Mouse (Mus musculus) frontal cortex, adult (tissue): Measurements from ENCODE around the gene Gosr2.
A peak's percentile ranks its signal among the peaks of the same experiment; 100 is the strongest.

Source experiments
- ATAC-seq: cut with Nextera tagmentation; 2 replicates; pipeline ENCODE4 v1.9.2; 2017; ENCODE audit warnings: mild to moderate bottlenecking, moderate library complexity, mixed read lengths; ENCODE audit not compliant: low TSS enrichment

The Gosr2 gene

GRCm38 (mm10) chr11:103647921-103648620 is 49.6 kb downstream of the Gosr2 start:
- ATAC-seq: no peak

DNA sequence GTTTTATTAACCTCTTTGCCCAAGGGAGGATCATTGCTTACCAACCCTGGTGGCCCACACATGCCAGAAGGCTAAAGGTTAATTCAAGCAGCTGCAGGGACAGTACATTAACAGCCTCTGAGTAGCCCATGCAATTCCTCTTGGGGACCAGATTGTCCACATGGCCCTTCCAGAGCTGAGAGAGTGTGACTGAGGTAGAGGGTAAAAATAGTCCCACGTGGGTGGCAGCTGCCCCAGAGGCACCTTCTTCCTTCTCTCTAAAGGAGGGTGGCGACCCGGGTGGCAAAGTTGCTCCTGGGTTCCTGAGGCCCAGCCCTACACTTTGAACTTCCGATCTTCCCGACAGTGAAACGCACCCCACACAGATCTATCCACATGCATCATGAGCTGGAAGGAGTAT is 51.4 kb downstream of the Gosr2 start:
- no peak for ATAC-seq

- ATAC-seq: no peak
These were observed 52.0 kb downstream of the Gosr2 start for GRCm38 (mm10) chr11:103645731-103646130.

DNA sequence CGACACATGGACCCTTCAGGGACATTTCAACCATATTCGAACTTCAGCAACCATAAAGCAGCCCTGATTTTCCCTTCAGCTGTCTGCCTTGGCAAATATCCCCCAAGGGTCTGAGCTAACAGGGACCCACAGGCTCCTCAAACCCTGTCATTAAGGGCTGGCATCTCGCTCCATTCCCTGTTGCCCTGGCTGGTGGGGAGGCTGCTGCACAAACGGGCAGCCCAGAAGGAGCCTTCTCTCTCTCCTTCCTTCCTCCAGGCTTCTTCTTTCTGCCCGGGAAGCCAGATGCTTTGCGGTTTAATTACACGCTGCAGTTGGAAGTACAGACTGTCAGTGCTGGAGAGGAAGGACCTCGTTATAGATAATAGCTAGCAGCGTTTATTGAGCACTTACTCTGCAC is 54.5 kb downstream of the Gosr2 start:
- ATAC-seq: 0 out of 2 replicates have a peak, but pooled peaks have one; percentile 27

DNA sequence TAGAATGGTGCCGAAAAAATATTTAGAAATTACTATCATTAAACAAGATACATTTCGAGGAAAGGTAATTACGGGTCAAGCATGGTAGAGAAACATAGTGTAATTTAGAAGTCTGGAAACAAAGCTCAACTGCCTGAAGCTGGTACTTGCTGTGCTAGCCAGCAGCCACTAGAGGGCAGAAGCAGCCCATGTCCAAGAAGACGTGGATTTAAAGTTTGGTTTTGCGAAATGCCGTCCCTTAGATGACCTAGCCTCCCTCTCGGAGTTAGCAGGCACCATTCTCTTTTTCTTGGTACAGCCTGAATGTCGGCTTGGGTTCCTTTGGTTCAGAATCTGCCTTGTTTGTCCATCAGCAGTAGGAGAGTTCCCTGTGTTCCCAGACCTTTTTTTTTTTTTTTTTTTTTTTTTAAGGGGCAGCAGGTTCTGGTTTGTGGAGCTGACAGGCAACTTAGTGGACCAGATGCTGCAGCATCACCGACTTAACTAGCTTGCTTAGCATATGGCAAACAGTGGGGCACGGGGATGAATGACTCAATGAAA is 58.2 kb downstream of the Gosr2 start:
- peak; percentile 50; the same call in 1 of the 2 replicates for ATAC-seq

DNA sequence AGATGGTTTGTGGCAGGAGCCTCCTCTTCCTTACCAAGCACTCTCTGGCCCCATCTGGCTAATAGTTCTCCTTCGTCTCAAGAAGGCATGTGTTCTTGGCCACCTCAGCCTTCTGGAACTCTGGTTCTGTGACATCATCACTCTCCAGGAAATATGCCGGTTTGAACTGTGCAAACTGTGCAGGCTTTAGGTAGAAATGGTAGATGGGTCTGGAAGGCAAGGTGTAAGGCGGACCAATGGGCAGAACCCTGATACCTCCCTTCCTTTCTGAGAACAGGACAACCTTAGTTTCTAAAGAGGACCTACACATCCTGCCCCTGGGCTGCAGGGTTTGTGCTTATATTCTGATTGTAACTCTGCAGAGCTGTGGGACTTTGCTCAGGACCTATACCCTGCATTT is 58.9 kb downstream of the Gosr2 start, which contains the start of gene Lyzl6:
Gene Lyzl6 (minus strand): TSS at position 101 of the 400 bp plus-strand sequence.
- no peak for ATAC-seq

- no peak for ATAC-seq
These were observed 61.4 kb downstream of the Gosr2 start for GRCm38 (mm10) chr11:103636261-103636660.

DNA sequence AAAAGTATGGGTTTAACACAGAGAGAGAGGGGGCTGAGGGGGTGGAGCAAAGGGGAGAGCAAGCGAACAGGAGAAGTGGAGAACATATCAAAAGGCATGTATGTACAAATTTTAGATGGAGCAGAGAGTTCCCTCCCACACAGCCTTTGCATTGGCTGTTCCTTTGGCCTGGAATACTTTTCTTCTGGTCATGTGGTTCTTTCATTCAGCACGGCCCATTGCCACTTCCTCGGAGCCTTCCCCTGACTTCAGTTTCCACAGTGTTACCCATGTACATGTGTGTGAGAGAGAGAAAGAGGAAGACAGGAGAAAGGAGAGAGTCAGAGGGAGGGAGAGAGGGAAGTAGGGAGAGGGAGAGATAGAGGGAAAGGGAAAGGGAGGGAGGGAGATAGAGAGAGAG is 62.2 kb downstream of the Gosr2 start:
- ATAC-seq: no peak

GRCm38 (mm10) chr11:103634806-103635205 is 62.9 kb downstream of the Gosr2 start:
- ATAC-seq: no peak

DNA sequence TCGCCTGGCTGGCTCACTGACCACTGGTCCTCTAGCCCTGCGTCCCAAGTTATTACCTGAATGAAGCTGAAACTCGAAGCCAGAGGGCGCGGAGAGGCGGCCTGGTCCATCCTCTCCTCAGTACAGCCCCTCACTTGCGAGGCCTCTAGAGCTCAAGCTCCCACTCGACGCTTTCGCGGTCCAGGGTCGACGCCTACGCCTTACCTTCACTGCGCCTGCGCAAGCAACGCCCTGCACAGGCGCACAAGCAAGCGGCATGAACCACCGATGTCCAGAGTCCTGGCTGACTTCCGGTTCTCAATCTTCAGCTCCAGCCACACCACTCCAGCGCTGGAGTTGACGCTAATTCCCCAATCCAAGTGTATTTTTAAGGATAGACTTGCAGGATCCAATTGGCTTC is 70.2 kb downstream of the Gosr2 start:
- no peak for ATAC-seq
